Comparison of ENCODE assay signal across 21 mouse cellular contexts in the genomic region with DNA sequence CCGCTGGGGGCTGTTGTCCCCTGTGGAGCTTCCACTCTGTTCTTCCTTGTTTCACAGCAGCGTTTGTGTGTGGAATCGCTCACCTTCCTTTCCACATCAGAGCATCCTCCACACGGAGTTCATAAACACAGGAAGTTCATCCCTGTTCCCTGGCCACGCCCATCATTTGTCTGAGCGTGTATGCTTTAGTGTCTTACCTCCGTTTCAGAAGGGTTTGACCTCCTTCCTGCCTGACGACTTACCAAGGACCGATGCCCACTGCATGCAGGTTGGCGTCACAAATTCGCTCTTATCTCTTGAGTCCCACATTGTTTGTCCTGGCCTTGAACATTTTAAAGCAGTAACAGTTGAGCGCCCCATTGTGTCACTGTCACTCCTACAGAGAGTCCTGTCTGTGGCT. TPM values are rescaled to one million over a fixed set of nuclear protein-coding genes. Genes with fewer than 3 reads are reported as not detected.
DNase-seq lines count a peak whose midpoint lies in the region; ATAC-seq and TF ChIP-seq lines count a peak whose summit lies in the region.
"Had no signal": no experiment of that assay in that cellular context is flagged by ENCODE, and none has a peak within 500 bp of the region (broad histone marks: within the 10 kb centered on the region; RNA-seq: fewer than 3 reads in every experiment).

No protein-coding gene starts in this region.

- H3K4me1 ChIP-seq in kidney, adult 2 months (ENCODE audit: control insufficient read depth, insufficient read depth, low read length), result peaks cover 4% of the 10 kb centered on the region; the same call in 1 of the 2 replicates
- peaks cover 3% of the 10 kb centered on the region; the same call in 1 of the 2 replicates for H3K4me1 ChIP-seq in lung, embryonic 14.5 days (ENCODE audit: insufficient read depth)
- H3K4me1 ChIP-seq: embryonic facial prominence, embryonic 12.5 days had no signal

- no peaks in the 10 kb centered on the region for H3K9me3 ChIP-seq in lung, embryonic 14.5 days (ENCODE audit: low read depth, low read length)
- H3K9me3 ChIP-seq: embryonic facial prominence, embryonic 12.5 days; heart, embryonic 12.5 days; hindbrain, embryonic 12.5 days; lung, embryonic 15.5 days had no signal

- no peak for ATAC-seq in lung, embryonic 14.5 days (ENCODE audit: insufficient read depth)
- ATAC-seq: midbrain, embryonic 16.5 days had no signal

- TF ChIP-seq POLR2A in kidney, adult 2 months (IDR thresholded peaks at IDR 0.05; ENCODE audit: low read depth, low read length), result no peak

- no peak overlapping the region for H3K9ac ChIP-seq in lung, embryonic 14.5 days
- H3K9ac ChIP-seq: embryonic facial prominence, embryonic 12.5 days; heart, embryonic 12.5 days; hindbrain, embryonic 12.5 days; lung, embryonic 15.5 days had no signal

- DNase-seq in kidney, adult 2 months, result peak; percentile 14
- no peak for DNase-seq in kidney, adult 9 months
- peak; percentile 38 for DNase-seq in ES-CJ7 (ENCODE audit: low read depth, low spot score)
- DNase-seq in lung, embryonic 14.5 days, result peak; percentile 23
- DNase-seq in lung, postnatal 36 days, result peak; percentile 76
- DNase-seq in spleen, adult 18-20 months, result no peak
- no peak for DNase-seq in gastrocnemius, postnatal 10 days
- DNase-seq in spleen, postnatal 4 days (ENCODE audit: low spot score in 2 of 2), result no peak
- DNase-seq: adrenal gland, postnatal 25 days; cerebellum, adult 11 months; cerebellum, postnatal 14 days; heart, postnatal 10 days; kidney, adult 11 months had no signal

- no peaks in the 10 kb centered on the region for H3K36me3 ChIP-seq in kidney, adult 2 months (ENCODE audit: control insufficient read depth, insufficient read depth, low read length)
- H3K36me3 ChIP-seq in lung, embryonic 14.5 days (ENCODE audit: insufficient read depth), result no peaks in the 10 kb centered on the region
- H3K36me3 ChIP-seq: embryonic facial prominence, embryonic 12.5 days; hindbrain, embryonic 12.5 days; lung, embryonic 15.5 days had no signal

- H3K4me3 ChIP-seq in kidney, adult 2 months (ENCODE audit: insufficient read depth, low read depth, low read length), result no peak overlapping the region
- no peak overlapping the region for H3K4me3 ChIP-seq in lung, embryonic 14.5 days (ENCODE audit: low read depth, low read length)
- H3K4me3 ChIP-seq: embryonic facial prominence, embryonic 12.5 days; heart, embryonic 12.5 days; hindbrain, embryonic 12.5 days; lung, embryonic 15.5 days; midbrain, embryonic 10.5 days had no signal

- no peak overlapping the region for H3K4me2 ChIP-seq in lung, embryonic 14.5 days
- H3K4me2 ChIP-seq: embryonic facial prominence, embryonic 12.5 days; heart, embryonic 12.5 days; hindbrain, embryonic 12.5 days; liver, embryonic 11.5 days; lung, embryonic 15.5 days had no signal

- no peak for TF ChIP-seq CTCF in kidney, adult 2 months (conservative IDR thresholded peaks at IDR 0.05; ENCODE audit: insufficient read depth, insufficient read length, low read depth, low read length)
- no peak for TF ChIP-seq CTCF in lung, embryonic 14.5 days (IDR thresholded peaks at IDR 0.05; ENCODE audit: low read depth)

- H3K27ac ChIP-seq in kidney, adult 2 months (ENCODE audit: insufficient read depth, low read depth, low read length), result no peak overlapping the region
- H3K27ac ChIP-seq in lung, embryonic 14.5 days (ENCODE audit: low read depth), result no peak overlapping the region
- H3K27ac ChIP-seq: embryonic facial prominence, embryonic 12.5 days; hindbrain, embryonic 12.5 days; kidney, postnatal 0 days; lung, embryonic 15.5 days; midbrain, embryonic 10.5 days had no signal

- 71% methylated on average over 12 of the region's 12 CpGs for WGBS in kidney, adult 2 months
- 60% methylated on average over 12 of the region's 12 CpGs for WGBS in lung, embryonic 14.5 days

- H3K27me3 ChIP-seq in kidney, adult 2 months (replicated peaks; ENCODE audit: control insufficient read depth, insufficient read depth, low read length), result no peaks in the 10 kb centered on the region
- H3K27me3 ChIP-seq in lung, embryonic 14.5 days (ENCODE audit: insufficient read depth, low read length), result no peaks in the 10 kb centered on the region
- H3K27me3 ChIP-seq: embryonic facial prominence, embryonic 12.5 days; heart, embryonic 12.5 days; hindbrain, embryonic 12.5 days; lung, embryonic 15.5 days had no signal

RNA-seq across cellular contexts. Expression of gene Strn3, which starts 14.1 kb away (rescaled TPM):
- polyA plus RNA-seq in kidney, adult 2 months (2012; rRNA removed), result 13.0 and 15.7 TPM in 2 replicates
- polyA plus RNA-seq in lung, embryonic 14.5 days (2014; fragmentation: Nextera tagmentation; extraction: Ambion mirVana), result 56.5 and 61.3 TPM in 2 replicates
- total RNA-seq in gastrocnemius, postnatal 10 days (2021), result 100 to 1,000 TPM; 137 to 138 TPM

RNA-seq across cellular contexts. Expression of gene Ap4s1, which starts 14.9 kb away (rescaled TPM):
- 11.7 and 12.1 TPM in 2 replicates for polyA plus RNA-seq in kidney, adult 2 months (2012; rRNA removed)
- 37.0 and 38.5 TPM in 2 replicates for polyA plus RNA-seq in lung, embryonic 14.5 days (2014; fragmentation: Nextera tagmentation; extraction: Ambion mirVana)
- 10 to 100 TPM; 40.6 to 43.7 TPM for total RNA-seq in gastrocnemius, postnatal 10 days (2021)

Comparison
In these comparisons a context has a peak if more than half of its experiments do, and no peak if none do; other contexts are left out.
1. DNase-seq: peak in kidney, adult 2 months (single experiment), ES-CJ7 (single experiment), lung, embryonic 14.5 days (single experiment) and lung, postnatal 36 days (single experiment); none in kidney, adult 9 months (single experiment), spleen, adult 18-20 months (0 of 2), gastrocnemius, postnatal 10 days (single experiment) and spleen, postnatal 4 days (0 of 2).